Mouse (Mus musculus) liver, postnatal 0 days (tissue): ENCODE results near the gene Dcaf17. TPM values are rescaled to one million over a fixed set of nuclear protein-coding genes. Genes with fewer than 3 reads are reported as not detected.

Experiments
- ATAC-seq: fragments of 200-750 bp; cut with Nextera tagmentation; 2 replicates; pipeline ENCODE4 v1.8.0; 2017; ENCODE audit warnings: mild to moderate bottlenecking, moderate library complexity
- DNase-seq: peaks from one replicate; pipeline ENCODE4 v3.0.0-alpha.2; 2016
- H3K27ac ChIP-seq: fragments of 300-500 bp; sonication (generic); 2 replicates; pipeline ENCODE4 v1.5.1; 2014; ENCODE audit warnings: antibody characterized with exemption, moderate library complexity, mild to moderate bottlenecking, low read depth
- H3K27me3 ChIP-seq: fragments of 300-500 bp; sonication (generic); 2 replicates; pipeline ENCODE4 v1.6.1; 2014; ENCODE audit warnings: low read length, control low read depth, mixed read lengths; ENCODE audit not compliant: insufficient read depth
- H3K36me3 ChIP-seq: fragments of 300-500 bp; sonication (generic); replicated peaks from 2 replicates; pipeline ENCODE4 v1.6.1; 2014; ENCODE audit warnings: mild to moderate bottlenecking, control low read depth, low read length, moderate library complexity, mixed read lengths; ENCODE audit not compliant: insufficient read depth
- H3K4me1 ChIP-seq: fragments of 300-500 bp; sonication (generic); 2 replicates; pipeline ENCODE4 v1.6.1; 2014; ENCODE audit warnings: antibody characterized with exemption, mild to moderate bottlenecking, control low read depth; ENCODE audit not compliant: insufficient read depth
- H3K4me2 ChIP-seq: fragments of 300-500 bp; sonication (generic); 2 replicates; pipeline ENCODE4 v1.6.1; 2014; ENCODE audit warnings: low read depth, mild to moderate bottlenecking, low read length, moderate library complexity, mixed read lengths
- H3K4me3 ChIP-seq: fragments of 300-500 bp; sonication (generic); 2 replicates; pipeline ENCODE4 v1.5.1; 2014; ENCODE audit warnings: low read depth, low read length
- H3K9ac ChIP-seq: fragments of 300-500 bp; sonication (generic); replicated peaks from 2 replicates; pipeline ENCODE4 v1.6.1; 2014; ENCODE audit warnings: mild to moderate bottlenecking, moderate library complexity
- H3K9me3 ChIP-seq: fragments of 300-500 bp; sonication (generic); 2 replicates; pipeline ENCODE4 v1.6.1; 2016; ENCODE audit warnings: mild to moderate bottlenecking, control low read depth, low read length, mixed read lengths
- CTCF ChIP-seq: sonication (generic); IDR thresholded peaks from 2 replicates; pipeline ENCODE4 v1.5.1; 2016; ENCODE audit warnings: antibody characterized with exemption, low read depth
- EP300 ChIP-seq: IDR thresholded peaks from 2 replicates; pipeline ENCODE4 v1.6.1; 2016; ENCODE audit warnings: antibody characterized with exemption, low read depth, mild to moderate bottlenecking
- WGBS: fragments of 180-500 bp; shearing (Covaris S2); extraction: QIAGEN DNeasy Blood & Tissue Kit; methylation state at CpG from one replicate; pipeline ENCODE4 v1.1.7; 2014; ENCODE audit not compliant: insufficient replicate concordance; 5-methylcytosine and 5-hydroxymethylcytosine counted together
- polyA plus RNA-seq: library from polyadenylated mRNA; unstranded; fragments of >200 nt; fragmentation: Nextera tagmentation; extraction: Ambion mirVana; gene quantifications from 2 replicates; pipeline ENCODE4 v1.2.1, GENCODE M21; 2015

The Dcaf17 gene
- polyA plus RNA-seq, 1 experiment from 2014 or later: 11.8 TPM

DNA sequence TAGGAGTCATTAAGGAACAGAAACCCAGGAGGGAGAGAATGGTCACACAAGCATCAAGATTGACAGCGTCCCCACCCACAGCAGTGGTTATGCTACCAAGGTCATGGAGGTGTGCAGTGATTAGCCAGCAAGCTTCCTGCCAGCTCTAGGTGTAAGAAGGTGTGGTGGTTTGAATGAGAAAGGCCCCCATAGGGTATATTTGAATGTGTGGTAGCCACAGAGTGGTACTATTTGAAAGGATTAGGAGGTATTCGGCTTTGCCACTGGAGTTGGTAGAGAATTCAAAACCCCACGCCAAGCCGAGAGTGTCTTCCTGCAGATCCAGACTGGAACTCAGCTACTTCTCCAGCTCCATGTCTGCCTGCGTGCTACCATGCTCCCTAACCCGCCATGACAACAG, 32.1 kb upstream of the Dcaf17 start:
- no peak for ATAC-seq

GRCm38 (mm10) chr2:71023986-71024385, 31.1 kb upstream of the Dcaf17 start:
- no peak for TF ChIP-seq EP300
- no peak for TF ChIP-seq CTCF
- Histone ChIP-seq H3K27me3 (no peaks in the 10 kb centered on the region), H3K4me3 (no peak overlapping the region), H3K9ac (no peak overlapping the region), H3K36me3 (no peaks in the 10 kb centered on the region), H3K27ac (no peak overlapping the region), H3K4me1 (peaks cover 7% of the 10 kb centered on the region), H3K9me3 (no peaks in the 10 kb centered on the region), H3K4me2 (no peak overlapping the region)
- WGBS: 87% methylated on average over 6 of the region's 6 CpGs
- DNase-seq (no peak), ATAC-seq (no peak)

More for the DNA sequence above, 32.1 kb upstream of the Dcaf17 start:
- peaks cover 7% of the 10 kb centered on the region for H3K4me1 ChIP-seq
- no peak overlapping the region for H3K27ac ChIP-seq
- no peaks in the 10 kb centered on the region for H3K27me3 ChIP-seq
- TF ChIP-seq CTCF (no peak), EP300 (no peak)
- no peaks in the 10 kb centered on the region for H3K9me3 ChIP-seq
- H3K4me3 ChIP-seq: no peak overlapping the region
- WGBS: 88% methylated on average over 6 of the region's 6 CpGs
- H3K9ac ChIP-seq: no peak overlapping the region
- H3K36me3 ChIP-seq: no peaks in the 10 kb centered on the region
- DNase-seq: no peak
- H3K4me2 ChIP-seq: no peak overlapping the region

GRCm38 (mm10) chr2:71025576-71026315, 29.4 kb upstream of the Dcaf17 start:
- H3K9ac ChIP-seq: no peak overlapping the region

DNA sequence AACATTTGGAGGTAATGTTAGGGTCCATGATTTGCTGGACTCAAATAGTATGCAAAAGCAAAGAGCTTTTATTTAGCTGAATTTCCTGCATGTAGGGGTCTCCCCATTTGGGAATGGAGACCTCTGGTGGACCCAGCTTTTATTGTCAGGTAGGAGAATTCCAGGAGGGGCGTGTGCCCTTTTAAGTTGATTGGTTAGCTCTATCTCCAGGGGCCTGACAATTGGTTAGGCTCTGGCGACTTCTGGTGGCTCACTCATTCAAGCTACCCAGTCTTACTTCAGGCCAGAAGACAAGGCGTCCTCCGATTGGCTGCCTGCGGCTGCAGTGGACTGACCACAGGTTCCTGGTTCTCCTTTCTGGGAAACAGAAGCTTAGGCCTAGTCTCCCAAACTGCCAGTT, 28.3 kb upstream of the Dcaf17 start:
- Histone ChIP-seq H3K4me3 (no peak overlapping the region), H3K9ac (no peak overlapping the region), H3K4me1 (peaks cover 13% of the 10 kb centered on the region), H3K27me3 (no peaks in the 10 kb centered on the region), H3K9me3 (no peaks in the 10 kb centered on the region), H3K27ac (no peak overlapping the region), H3K36me3 (no peaks in the 10 kb centered on the region), H3K4me2 (no peak overlapping the region)
- TF ChIP-seq CTCF: peak; percentile 41
- no peak for TF ChIP-seq EP300
- 36% methylated on average over 5 of the region's 5 CpGs for WGBS
- ATAC-seq (peak; percentile 80), DNase-seq (peak; percentile 44)

More at GRCm38 (mm10) chr2:71025576-71026315, 29.4 kb upstream of the Dcaf17 start:
- Histone ChIP-seq H3K36me3 (no peaks in the 10 kb centered on the region), H3K4me3 (no peak overlapping the region), H3K4me1 (peaks cover 7% of the 10 kb centered on the region), H3K27me3 (no peaks in the 10 kb centered on the region), H3K27ac (no peak overlapping the region), H3K4me2 (no peak overlapping the region), H3K9me3 (no peaks in the 10 kb centered on the region)
- no peak for DNase-seq
- WGBS: 31% methylated on average over 12 of the region's 12 CpGs
- ATAC-seq: no peak
- no peak for TF ChIP-seq CTCF
- TF ChIP-seq EP300: no peak

- ATAC-seq: no peak
- H3K27me3 ChIP-seq: no peaks in the 10 kb centered on the region
- TF ChIP-seq CTCF: no peak
- TF ChIP-seq EP300: no peak
- H3K4me3 ChIP-seq: no peak overlapping the region
- no peaks in the 10 kb centered on the region for H3K36me3 ChIP-seq
- peaks cover 18% of the 10 kb centered on the region for H3K4me1 ChIP-seq
- H3K27ac ChIP-seq: no peak overlapping the region
- no peak overlapping the region for H3K9ac ChIP-seq
- WGBS: 95% methylated on average over 9 of the region's 9 CpGs
- DNase-seq: no peak
- no peaks in the 10 kb centered on the region for H3K9me3 ChIP-seq
- H3K4me2 ChIP-seq: no peak overlapping the region
Observed at GRCm38 (mm10) chr2:71027631-71028030, 27.5 kb upstream of the Dcaf17 start.

GRCm38 (mm10) chr2:71030663-71031062, 24.5 kb upstream of the Dcaf17 start:
- peak; percentile 33 for DNase-seq

More at GRCm38 (mm10) chr2:71030663-71031062, 24.5 kb upstream of the Dcaf17 start:
- Histone ChIP-seq H3K27ac (peak overlapping the region; percentile 46), H3K9me3 (no peaks in the 10 kb centered on the region), H3K36me3 (no peaks in the 10 kb centered on the region), H3K9ac (no peak overlapping the region), H3K4me3 (no peak overlapping the region), H3K27me3 (no peaks in the 10 kb centered on the region), H3K4me2 (no peak overlapping the region), H3K4me1 (peaks cover 15% of the 10 kb centered on the region)
- no peak for TF ChIP-seq EP300
- TF ChIP-seq CTCF: no peak
- peak; percentile 88 for ATAC-seq
- WGBS: 66% methylated on average over 2 of the region's 2 CpGs
